Mouse (Mus musculus): ENCODE results near the gene Mical3. TPM values are rescaled to one million over a fixed set of nuclear protein-coding genes. Genes with fewer than 3 reads are reported as not detected.

Gene Mical3
- polyA plus RNA-seq, 1 experiment from 2014 or later: 17.0 TPM

DNA sequence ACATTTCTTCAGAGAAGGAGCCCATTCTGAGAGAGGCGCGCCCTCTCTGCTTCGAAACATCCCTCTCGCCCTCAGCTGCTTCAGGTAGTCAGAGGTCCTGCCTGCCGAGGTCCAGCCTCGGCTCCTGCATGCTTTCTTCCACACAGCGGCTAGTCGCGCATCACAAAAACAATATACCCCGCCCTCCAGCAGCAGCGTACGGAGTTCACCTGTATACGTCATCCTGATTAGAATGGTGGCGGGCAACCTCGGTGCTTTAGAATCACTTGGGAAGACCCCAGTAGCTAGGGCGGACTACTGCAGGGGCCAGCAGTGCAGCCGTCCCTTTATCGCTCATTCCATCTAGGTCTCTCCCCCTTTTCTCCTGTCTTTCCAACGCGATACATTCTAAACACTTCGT is 1.3 kb downstream of the Mical3 start:
- peaks cover 8% of the 10 kb centered on the region for H3K4me1 ChIP-seq (ENCODE audit: control insufficient read depth, insufficient read depth, low read length)
- 9% methylated on average over 21 of the region's 21 CpGs for WGBS
- no peaks in the 10 kb centered on the region for H3K36me3 ChIP-seq (ENCODE audit: control insufficient read depth, insufficient read depth, low read length)
- peak; percentile 46; the same call in 1 of the 2 replicates for ATAC-seq (ENCODE audit: low read depth)
- DNase-seq (ENCODE audit: low spot score): no peak
- H3K4me2 ChIP-seq (ENCODE audit: low read depth, low read length): peak overlapping the region; percentile 74
- no peaks in the 10 kb centered on the region for H3K9me3 ChIP-seq (ENCODE audit: control insufficient read depth, low read length)
- H3K9ac ChIP-seq (ENCODE audit: low read depth, low read length): peak overlapping the region; percentile 51
- no peak overlapping the region; the same call in 1 of the 2 replicates for H3K27ac ChIP-seq (replicated peaks; ENCODE audit: low read depth, low read length)
- H3K27me3 ChIP-seq (replicated peaks; ENCODE audit: control insufficient read depth, insufficient read depth, low read length): peaks cover 11% of the 10 kb centered on the region
- peak overlapping the region; percentile 39 for H3K4me3 ChIP-seq (ENCODE audit: low read depth, low read length)

GRCm38 (mm10) chr6:121128736-121129135 is 2.1 kb downstream of the Mical3 start:
- Histone ChIP-seq H3K4me3 (ENCODE audit: low read depth, low read length) (no peak overlapping the region), H3K9ac (ENCODE audit: low read depth, low read length) (no peak overlapping the region), H3K27ac (replicated peaks; ENCODE audit: low read depth, low read length) (no peak overlapping the region), H3K27me3 (replicated peaks; ENCODE audit: control insufficient read depth, insufficient read depth, low read length) (peaks cover 11% of the 10 kb centered on the region), H3K36me3 (ENCODE audit: control insufficient read depth, insufficient read depth, low read length) (no peaks in the 10 kb centered on the region), H3K4me2 (ENCODE audit: low read depth, low read length) (no peak overlapping the region), H3K9me3 (ENCODE audit: control insufficient read depth, low read length) (no peaks in the 10 kb centered on the region), H3K4me1 (ENCODE audit: control insufficient read depth, insufficient read depth, low read length) (peaks cover 8% of the 10 kb centered on the region)
- ATAC-seq (ENCODE audit: low read depth) (no peak), DNase-seq (ENCODE audit: low spot score) (no peak)
- 75% methylated on average over 5 of the region's 5 CpGs for WGBS

- H3K4me1 ChIP-seq (ENCODE audit: control insufficient read depth, insufficient read depth, low read length): peaks cover 8% of the 10 kb centered on the region
- peaks cover 11% of the 10 kb centered on the region for H3K27me3 ChIP-seq (replicated peaks; ENCODE audit: control insufficient read depth, insufficient read depth, low read length)
- 61% methylated on average over 3 of the region's 3 CpGs for WGBS
- no peak for DNase-seq (ENCODE audit: low spot score)
- no peak for ATAC-seq (ENCODE audit: low read depth)
- H3K36me3 ChIP-seq (ENCODE audit: control insufficient read depth, insufficient read depth, low read length): no peaks in the 10 kb centered on the region
- no peak overlapping the region for H3K27ac ChIP-seq (replicated peaks; ENCODE audit: low read depth, low read length)
- no peak overlapping the region for H3K4me2 ChIP-seq (ENCODE audit: low read depth, low read length)
- no peaks in the 10 kb centered on the region for H3K9me3 ChIP-seq (ENCODE audit: control insufficient read depth, low read length)
- no peak overlapping the region for H3K9ac ChIP-seq (ENCODE audit: low read depth, low read length)
- H3K4me3 ChIP-seq (ENCODE audit: low read depth, low read length): no peak overlapping the region
Measured at GRCm38 (mm10) chr6:121127726-121128125, 3.1 kb downstream of the Mical3 start.

DNA sequence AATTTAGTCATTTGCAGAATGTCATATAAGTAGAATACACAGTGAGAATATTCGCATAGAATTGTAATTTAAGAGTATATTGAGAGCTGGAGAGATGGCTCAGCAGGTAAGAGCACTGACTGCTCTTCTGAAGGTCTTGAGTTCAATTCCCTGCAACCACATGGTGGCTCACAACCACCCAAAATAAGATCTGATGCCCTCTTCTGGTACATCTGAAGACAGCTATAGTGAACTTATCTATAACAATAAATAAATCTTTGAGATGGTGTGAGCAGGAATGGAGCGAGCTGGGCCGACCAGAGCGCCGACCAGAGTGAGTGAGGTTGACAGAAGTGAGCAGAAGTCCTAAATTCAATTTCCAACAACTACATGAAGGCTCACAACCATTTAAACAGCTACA is 4.6 kb downstream of the Mical3 start:
- 85% methylated on average over 5 of the region's 5 CpGs for WGBS
- Histone ChIP-seq H3K27ac (replicated peaks; ENCODE audit: low read depth, low read length) (no peak overlapping the region), H3K4me2 (ENCODE audit: low read depth, low read length) (no peak overlapping the region), H3K36me3 (ENCODE audit: control insufficient read depth, insufficient read depth, low read length) (no peaks in the 10 kb centered on the region), H3K4me1 (ENCODE audit: control insufficient read depth, insufficient read depth, low read length) (peaks cover 7% of the 10 kb centered on the region), H3K27me3 (replicated peaks; ENCODE audit: control insufficient read depth, insufficient read depth, low read length) (peaks cover 9% of the 10 kb centered on the region), H3K4me3 (ENCODE audit: low read depth, low read length) (no peak overlapping the region), H3K9ac (ENCODE audit: low read depth, low read length) (no peak overlapping the region), H3K9me3 (ENCODE audit: control insufficient read depth, low read length) (no peaks in the 10 kb centered on the region)
- ATAC-seq (ENCODE audit: low read depth): no peak
- no peak for DNase-seq (ENCODE audit: low spot score)

DNA sequence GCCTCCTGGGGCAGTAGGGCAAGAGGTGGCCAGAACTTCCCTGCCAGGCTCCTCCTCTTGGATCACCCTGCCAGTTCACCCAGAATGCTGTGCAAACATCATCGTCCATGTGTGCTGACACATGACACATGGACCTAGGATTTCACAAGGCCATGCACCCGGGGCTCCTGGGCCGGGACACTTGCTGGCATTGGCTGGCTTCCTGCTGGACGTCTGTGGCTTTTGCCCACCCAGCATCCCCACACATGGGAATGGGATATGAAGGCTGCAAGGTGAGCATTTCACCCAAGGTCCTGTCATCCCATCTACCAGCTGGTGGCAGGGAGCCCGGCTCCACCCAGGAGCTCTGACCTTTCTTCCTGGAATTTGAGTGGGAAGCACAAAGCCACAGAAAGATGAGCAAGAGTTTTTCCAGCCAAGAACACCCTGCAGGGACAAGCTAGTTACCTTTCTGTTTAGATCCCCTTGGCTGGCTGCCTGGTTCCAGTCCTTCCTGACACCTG is 8.0 kb downstream of the Mical3 start:
- Histone ChIP-seq H3K4me1 (ENCODE audit: control insufficient read depth, insufficient read depth, low read length) (no peaks in the 10 kb centered on the region), H3K27ac (replicated peaks; ENCODE audit: low read depth, low read length) (no peak overlapping the region), H3K4me3 (ENCODE audit: low read depth, low read length) (no peak overlapping the region), H3K27me3 (replicated peaks; ENCODE audit: control insufficient read depth, insufficient read depth, low read length) (no peaks in the 10 kb centered on the region), H3K36me3 (ENCODE audit: control insufficient read depth, insufficient read depth, low read length) (no peaks in the 10 kb centered on the region), H3K9ac (ENCODE audit: low read depth, low read length) (no peak overlapping the region), H3K9me3 (ENCODE audit: control insufficient read depth, low read length) (no peaks in the 10 kb centered on the region), H3K4me2 (ENCODE audit: low read depth, low read length) (no peak overlapping the region)
- DNase-seq (ENCODE audit: low spot score) (no peak), ATAC-seq (ENCODE audit: low read depth) (no peak)
- 81% methylated on average over 5 of the region's 5 CpGs for WGBS

DNA sequence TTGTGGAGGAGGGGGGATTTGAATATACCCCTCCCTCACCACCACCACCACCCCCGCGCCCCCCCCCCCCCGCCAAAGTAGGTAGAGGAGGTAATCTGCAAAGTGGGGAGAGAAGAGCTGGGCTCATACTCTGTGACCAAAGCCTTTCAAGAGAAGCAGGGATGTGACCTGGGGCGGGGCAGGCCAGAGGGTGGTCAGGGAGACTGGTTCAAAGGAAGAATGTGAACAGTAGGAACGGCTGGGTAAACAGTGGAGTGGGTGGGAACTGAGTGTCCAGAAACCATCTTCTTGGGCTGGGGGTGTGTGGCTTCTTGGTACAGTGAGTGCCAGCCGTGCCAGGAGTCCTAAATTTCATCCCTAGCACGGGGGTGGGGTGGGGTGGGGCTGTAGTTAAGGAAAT is 10.0 kb downstream of the Mical3 start:
- H3K9ac ChIP-seq (ENCODE audit: low read depth, low read length): no peak overlapping the region
- ATAC-seq (ENCODE audit: low read depth) (no peak), DNase-seq (ENCODE audit: low spot score) (no peak)
- H3K36me3 ChIP-seq (ENCODE audit: control insufficient read depth, insufficient read depth, low read length): no peaks in the 10 kb centered on the region
- no peak overlapping the region for H3K27ac ChIP-seq (replicated peaks; ENCODE audit: low read depth, low read length)
- H3K9me3 ChIP-seq (ENCODE audit: control insufficient read depth, low read length): no peaks in the 10 kb centered on the region
- H3K4me1 ChIP-seq (ENCODE audit: control insufficient read depth, insufficient read depth, low read length): no peaks in the 10 kb centered on the region
- no peak overlapping the region for H3K4me2 ChIP-seq (ENCODE audit: low read depth, low read length)
- 42% methylated on average over 7 of the region's 7 CpGs for WGBS
- H3K27me3 ChIP-seq (replicated peaks; ENCODE audit: control insufficient read depth, insufficient read depth, low read length): no peaks in the 10 kb centered on the region
- H3K4me3 ChIP-seq (ENCODE audit: low read depth, low read length): no peak overlapping the region

- H3K36me3 ChIP-seq (ENCODE audit: control insufficient read depth, insufficient read depth, low read length): no peaks in the 10 kb centered on the region
- H3K4me3 ChIP-seq (ENCODE audit: low read depth, low read length): no peak overlapping the region
- no peaks in the 10 kb centered on the region for H3K4me1 ChIP-seq (ENCODE audit: control insufficient read depth, insufficient read depth, low read length)
- H3K27ac ChIP-seq (replicated peaks; ENCODE audit: low read depth, low read length): no peak overlapping the region
- DNase-seq (ENCODE audit: low spot score) (no peak), ATAC-seq (ENCODE audit: low read depth) (no peak)
- no peaks in the 10 kb centered on the region for H3K9me3 ChIP-seq (ENCODE audit: control insufficient read depth, low read length)
- 77% methylated on average over 15 of the region's 15 CpGs for WGBS
- H3K27me3 ChIP-seq (replicated peaks; ENCODE audit: control insufficient read depth, insufficient read depth, low read length): no peaks in the 10 kb centered on the region
- H3K9ac ChIP-seq (ENCODE audit: low read depth, low read length): no peak overlapping the region
- no peak overlapping the region for H3K4me2 ChIP-seq (ENCODE audit: low read depth, low read length)
Measured at GRCm38 (mm10) chr6:121117971-121118755, 12.6 kb downstream of the Mical3 start.

DNA sequence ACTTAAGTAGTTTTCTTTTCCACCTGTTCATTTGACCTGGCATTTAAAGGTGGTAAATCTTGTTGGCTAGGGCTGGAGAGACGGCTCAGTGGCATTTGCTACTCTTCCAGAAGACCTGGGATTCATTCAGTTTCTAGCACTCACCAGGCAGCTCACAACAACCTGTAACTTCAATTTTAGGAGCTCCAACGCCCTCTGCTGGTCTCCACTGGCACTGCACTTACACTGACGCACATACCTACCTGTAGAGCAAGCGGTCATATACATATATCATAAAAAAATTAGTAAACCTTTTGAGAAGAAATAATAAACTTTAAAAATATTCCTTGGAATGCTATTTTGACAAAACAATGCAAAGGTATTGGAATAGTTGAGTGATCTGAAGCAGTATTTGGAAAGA is 13.7 kb downstream of the Mical3 start:
- no peaks in the 10 kb centered on the region for H3K4me1 ChIP-seq (ENCODE audit: control insufficient read depth, insufficient read depth, low read length)
- no peak overlapping the region for H3K4me2 ChIP-seq (ENCODE audit: low read depth, low read length)
- no peaks in the 10 kb centered on the region for H3K27me3 ChIP-seq (replicated peaks; ENCODE audit: control insufficient read depth, insufficient read depth, low read length)
- H3K4me3 ChIP-seq (ENCODE audit: low read depth, low read length): no peak overlapping the region
- DNase-seq (ENCODE audit: low spot score) (no peak), ATAC-seq (ENCODE audit: low read depth) (no peak)
- WGBS: 76% methylated on average over 4 of the region's 4 CpGs
- no peak overlapping the region for H3K27ac ChIP-seq (replicated peaks; ENCODE audit: low read depth, low read length)
- no peaks in the 10 kb centered on the region for H3K36me3 ChIP-seq (ENCODE audit: control insufficient read depth, insufficient read depth, low read length)
- no peak overlapping the region for H3K9ac ChIP-seq (ENCODE audit: low read depth, low read length)
- no peaks in the 10 kb centered on the region for H3K9me3 ChIP-seq (ENCODE audit: control insufficient read depth, low read length)

GRCm38 (mm10) chr6:121116434-121116833 is 14.4 kb downstream of the Mical3 start:
- Histone ChIP-seq H3K4me3 (ENCODE audit: low read depth, low read length) (no peak overlapping the region), H3K27me3 (replicated peaks; ENCODE audit: control insufficient read depth, insufficient read depth, low read length) (no peaks in the 10 kb centered on the region), H3K36me3 (ENCODE audit: control insufficient read depth, insufficient read depth, low read length) (no peaks in the 10 kb centered on the region), H3K4me2 (ENCODE audit: low read depth, low read length) (no peak overlapping the region), H3K4me1 (ENCODE audit: control insufficient read depth, insufficient read depth, low read length) (0 out of 2 replicates have a peak, but pooled peaks cover under 1% of the 10 kb centered on the region), H3K9ac (ENCODE audit: low read depth, low read length) (no peak overlapping the region), H3K9me3 (ENCODE audit: control insufficient read depth, low read length) (no peaks in the 10 kb centered on the region), H3K27ac (replicated peaks; ENCODE audit: low read depth, low read length) (no peak overlapping the region)
- no peak for ATAC-seq (ENCODE audit: low read depth)
- DNase-seq (ENCODE audit: low spot score): no peak
- 49% methylated on average over 10 of the region's 10 CpGs for WGBS

Data from embryonic facial prominence, embryonic 14.5 days (tissue).